Mouse (Mus musculus) 416B (cell line): Measurements from ENCODE around the gene Hnrnpab.

Source experiments
- DNase-seq: peaks from one replicate; pipeline ENCODE4 v3.0.0; 2011; ENCODE audit warnings: low read depth

Gene Hnrnpab

GRCm38 (mm10) chr11:51605602-51606446 is 823 bp downstream of the Hnrnpab start:
- peak; percentile 82 for DNase-seq

GRCm38 (mm10) chr11:51602253-51602652 is 4.4 kb downstream of the Hnrnpab start:
- no peak for DNase-seq

GRCm38 (mm10) chr11:51597553-51597952 is 9.1 kb downstream of the Hnrnpab start:
- DNase-seq: no peak

GRCm38 (mm10) chr11:51595459-51596083 is 11.1 kb downstream of the Hnrnpab start:
- no peak for DNase-seq

GRCm38 (mm10) chr11:51594715-51595350 is 11.8 kb downstream of the Hnrnpab start:
- peak; percentile 80 for DNase-seq

- DNase-seq: no peak
Observed at GRCm38 (mm10) chr11:51593849-51594248, 12.8 kb downstream of the Hnrnpab start.

- DNase-seq: no peak
Observed at GRCm38 (mm10) chr11:51593368-51593767, 13.3 kb downstream of the Hnrnpab start.

GRCm38 (mm10) chr11:51591915-51592314 is 14.7 kb downstream of the Hnrnpab start:
- no peak for DNase-seq

- DNase-seq: no peak
Observed at GRCm38 (mm10) chr11:51591168-51591567, 15.5 kb downstream of the Hnrnpab start.

- DNase-seq: no peak
Observed at GRCm38 (mm10) chr11:51590002-51590401, 16.6 kb downstream of the Hnrnpab start.

GRCm38 (mm10) chr11:51588833-51589232 is 17.8 kb downstream of the Hnrnpab start:
- no peak for DNase-seq

- DNase-seq: no peak
Observed at GRCm38 (mm10) chr11:51587059-51587458, 19.6 kb downstream of the Hnrnpab start.

GRCm38 (mm10) chr11:51586411-51586810 is 20.2 kb downstream of the Hnrnpab start:
- DNase-seq: no peak

- DNase-seq: no peak
Observed at GRCm38 (mm10) chr11:51585608-51586252, 20.9 kb downstream of the Hnrnpab start.

- peak; percentile 97 for DNase-seq
Observed at GRCm38 (mm10) chr11:51584431-51585248, 22.0 kb downstream of the Hnrnpab start, which contains the start of gene Phykpl. Gene Phykpl, plus strand, starts transcription at chr11:51584757.

- no peak for DNase-seq
Observed at GRCm38 (mm10) chr11:51584057-51584430, 22.6 kb downstream of the Hnrnpab start.

- peak; percentile 85 for DNase-seq
Observed at GRCm38 (mm10) chr11:51582713-51583112, 23.9 kb downstream of the Hnrnpab start.

- DNase-seq: no peak
Observed at GRCm38 (mm10) chr11:51579024-51579423, 27.6 kb downstream of the Hnrnpab start.

GRCm38 (mm10) chr11:51577587-51577986 is 29.1 kb downstream of the Hnrnpab start:
- no peak for DNase-seq

- DNase-seq: no peak
Observed at GRCm38 (mm10) chr11:51576454-51576853, 30.2 kb downstream of the Hnrnpab start.

GRCm38 (mm10) chr11:51568801-51569200 is 37.8 kb downstream of the Hnrnpab start:
- DNase-seq: no peak
